Mouse (Mus musculus) hindbrain, embryonic 11.5 days (tissue): ENCODE data around the gene Ccdc81. TPM values are rescaled to one million over a fixed set of nuclear protein-coding genes. Genes with fewer than 3 reads are reported as not detected.
A peak's percentile ranks its signal among the peaks of the same experiment; 100 is the strongest.

Experiments
- ATAC-seq: fragments of 200-750 bp; cut with Nextera tagmentation; 2 replicates; pipeline ENCODE4 v1.8.0; 2017; ENCODE audit warnings: mild to moderate bottlenecking, moderate TSS enrichment, moderate library complexity; ENCODE audit not compliant: low FRiP score
- DNase-seq: peaks from one replicate; pipeline ENCODE4 v3.0.0-alpha.2; 2015; ENCODE audit warnings: low spot score
- H3K27ac ChIP-seq: fragments of 300-500 bp; sonication (generic); 2 replicates; pipeline ENCODE4 v1.5.1; 2014; ENCODE audit warnings: mild to moderate bottlenecking, low read depth, low read length
- H3K27me3 ChIP-seq: fragments of 300-500 bp; sonication (generic); 2 replicates; pipeline ENCODE4 v1.6.1; 2014; ENCODE audit warnings: mild to moderate bottlenecking, low read length, moderate library complexity, mixed read lengths; ENCODE audit not compliant: control insufficient read depth, insufficient read depth
- H3K36me3 ChIP-seq: fragments of 300-500 bp; sonication (generic); 2 replicates; pipeline ENCODE4 v1.6.1; 2014; ENCODE audit warnings: mild to moderate bottlenecking, low read length, moderate library complexity, mixed read lengths; ENCODE audit not compliant: control insufficient read depth, insufficient read depth
- H3K4me1 ChIP-seq: fragments of 300-500 bp; sonication (generic); replicated peaks from 2 replicates; pipeline ENCODE4 v1.6.1; 2014; ENCODE audit warnings: low read length, mixed read lengths; ENCODE audit not compliant: control insufficient read depth, insufficient read depth
- H3K4me2 ChIP-seq: fragments of 300-500 bp; sonication (generic); replicated peaks from 2 replicates; pipeline ENCODE4 v1.6.1; 2014; ENCODE audit warnings: mild to moderate bottlenecking, low read depth, low read length
- H3K4me3 ChIP-seq: fragments of 300-500 bp; sonication (generic); 2 replicates; pipeline ENCODE4 v1.5.1; 2014; ENCODE audit warnings: low read depth, low read length
- H3K9ac ChIP-seq: fragments of 300-500 bp; sonication (generic); 2 replicates; pipeline ENCODE4 v1.6.1; 2014; ENCODE audit warnings: low read depth, low read length
- H3K9me3 ChIP-seq: fragments of 300-500 bp; sonication (generic); 2 replicates; pipeline ENCODE4 v1.6.1; 2016; ENCODE audit warnings: low read length; ENCODE audit not compliant: control insufficient read depth
- WGBS: fragments of 180-500 bp; shearing (Covaris S2); extraction: QIAGEN DNeasy Blood & Tissue Kit; methylation state at CpG from one replicate; pipeline ENCODE4 v1.1.7; 2014; 5-methylcytosine and 5-hydroxymethylcytosine counted together
- polyA plus RNA-seq: library from polyadenylated mRNA; unstranded; fragments of >200 nt; fragmentation: Nextera tagmentation; extraction: Ambion mirVana; gene quantifications from 2 replicates; pipeline ENCODE4 v1.2.1, GENCODE M21; 2014

Gene Ccdc81
- polyA plus RNA-seq, 1 experiment from 2014 or later: 0.36 TPM

DNA sequence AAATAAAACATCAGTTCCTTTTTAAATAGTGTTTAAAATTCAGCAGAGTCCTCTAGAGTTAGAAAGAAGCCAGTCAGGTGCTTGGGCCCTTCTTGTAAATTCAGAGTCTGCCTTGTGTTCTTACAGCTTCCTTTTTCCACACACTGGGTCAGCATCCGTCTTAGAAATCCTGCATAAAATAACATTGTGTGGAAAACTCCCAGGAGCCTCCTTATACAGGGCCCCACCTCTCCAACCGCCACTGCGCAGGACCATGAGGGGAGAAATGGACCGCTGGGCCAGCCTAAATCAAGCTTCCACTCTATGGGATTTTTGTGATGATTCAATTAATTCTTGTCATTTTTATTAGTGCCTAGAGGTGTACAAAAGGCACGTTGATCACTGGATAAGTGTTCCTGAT lies 12.0 kb downstream of the Ccdc81 start:
- 83% methylated on average over 5 of the region's 5 CpGs for WGBS
- no peak overlapping the region for H3K9ac ChIP-seq
- ATAC-seq (no peak), DNase-seq (no peak)
- no peak overlapping the region for H3K27ac ChIP-seq
- no peaks in the 10 kb centered on the region for H3K27me3 ChIP-seq
- H3K9me3 ChIP-seq: no peaks in the 10 kb centered on the region
- no peaks in the 10 kb centered on the region for H3K36me3 ChIP-seq
- H3K4me1 ChIP-seq: no peaks in the 10 kb centered on the region
- H3K4me3 ChIP-seq: no peak overlapping the region
- no peak overlapping the region for H3K4me2 ChIP-seq

DNA sequence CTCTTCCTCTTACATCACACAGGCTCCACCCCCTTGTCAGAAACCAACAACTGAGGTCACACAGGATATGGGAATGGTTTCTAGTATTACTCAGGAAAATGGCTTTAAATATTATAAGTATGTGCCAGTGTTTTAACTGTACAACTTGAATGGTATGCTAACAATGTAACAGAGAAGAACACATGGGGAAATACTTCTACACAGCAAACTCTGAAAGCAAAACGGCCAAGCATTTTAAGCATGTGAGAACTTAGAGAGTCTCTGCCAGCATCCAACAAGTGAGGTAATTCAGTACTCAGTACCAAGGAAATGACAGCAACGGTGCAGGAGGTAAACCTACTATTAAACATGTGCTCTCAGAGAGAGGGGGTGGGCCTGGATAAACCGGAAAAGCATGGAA lies 18.9 kb downstream of the Ccdc81 start:
- no peak overlapping the region for H3K4me2 ChIP-seq
- no peak overlapping the region for H3K27ac ChIP-seq
- no peaks in the 10 kb centered on the region for H3K27me3 ChIP-seq
- H3K36me3 ChIP-seq: no peaks in the 10 kb centered on the region
- no peaks in the 10 kb centered on the region for H3K4me1 ChIP-seq
- H3K9ac ChIP-seq: no peak overlapping the region
- no peaks in the 10 kb centered on the region for H3K9me3 ChIP-seq
- WGBS: 82% methylated on average over 3 of the region's 3 CpGs
- ATAC-seq (no peak), DNase-seq (no peak)
- no peak overlapping the region for H3K4me3 ChIP-seq

DNA sequence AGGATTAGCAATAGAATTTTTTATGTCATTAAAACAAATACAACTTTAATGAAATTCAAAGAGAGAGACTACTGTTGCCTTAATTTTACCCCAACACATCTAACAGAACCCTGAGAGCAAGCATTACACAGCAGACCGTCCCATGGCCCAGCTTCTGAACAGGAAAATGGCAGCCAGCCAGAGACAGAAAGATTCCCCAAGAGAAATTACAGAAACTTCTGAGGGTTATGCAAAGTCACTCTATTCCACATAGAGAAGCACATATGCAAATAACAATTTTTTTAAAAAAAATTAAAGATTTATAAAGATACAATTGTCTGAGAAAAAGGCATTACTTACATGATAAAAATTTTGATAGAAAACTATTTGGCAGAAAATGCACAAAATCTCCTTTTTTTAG lies 23.7 kb downstream of the Ccdc81 start:
- Histone ChIP-seq H3K9me3 (no peaks in the 10 kb centered on the region), H3K4me2 (no peak overlapping the region), H3K27ac (no peak overlapping the region)

GRCm38 (mm10) chr7:89867221-89867620 lies 36.2 kb downstream of the Ccdc81 start:
- H3K27ac ChIP-seq: no peak overlapping the region
- DNase-seq (no peak), ATAC-seq (no peak)
- H3K27me3 ChIP-seq: no peaks in the 10 kb centered on the region
- no peaks in the 10 kb centered on the region for H3K4me1 ChIP-seq
- H3K9ac ChIP-seq: no peak overlapping the region
- H3K9me3 ChIP-seq: no peaks in the 10 kb centered on the region
- no peak overlapping the region for H3K4me2 ChIP-seq
- 78% methylated on average over 5 of the region's 5 CpGs for WGBS
- H3K4me3 ChIP-seq: no peak overlapping the region
- H3K36me3 ChIP-seq: no peaks in the 10 kb centered on the region

More for the DNA sequence above, 23.7 kb downstream of the Ccdc81 start:
- Histone ChIP-seq H3K27me3 (no peaks in the 10 kb centered on the region), H3K9ac (no peak overlapping the region), H3K36me3 (no peaks in the 10 kb centered on the region), H3K4me1 (no peaks in the 10 kb centered on the region), H3K4me3 (no peak overlapping the region)
- DNase-seq (no peak), ATAC-seq (no peak)
- 85% methylated on average over 1 of the region's 1 CpGs for WGBS

DNA sequence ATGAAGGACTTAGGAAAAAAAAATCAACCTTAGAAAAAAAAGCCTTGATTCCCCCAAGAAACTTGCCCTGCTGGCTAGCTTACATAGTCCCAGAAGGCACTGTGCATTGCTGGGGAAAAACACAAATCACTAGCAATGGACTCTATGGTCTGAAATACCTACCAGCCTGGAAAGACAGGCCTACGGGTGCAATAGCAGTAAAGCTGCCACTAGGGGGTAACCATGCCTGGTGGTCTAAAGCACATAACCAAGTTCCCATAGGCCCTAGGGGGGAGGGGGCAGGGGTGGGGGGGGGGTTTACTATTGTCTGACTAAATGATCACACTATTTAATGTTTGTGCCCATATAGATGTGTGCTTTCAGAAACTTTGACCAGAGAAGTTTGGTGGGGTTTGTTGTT lies 38.7 kb downstream of the Ccdc81 start:
- H3K27me3 ChIP-seq: no peaks in the 10 kb centered on the region
- no peak overlapping the region for H3K9ac ChIP-seq
- no peak overlapping the region for H3K4me3 ChIP-seq
- no peaks in the 10 kb centered on the region for H3K9me3 ChIP-seq
- H3K4me1 ChIP-seq: no peaks in the 10 kb centered on the region
- no peak overlapping the region for H3K4me2 ChIP-seq
- H3K36me3 ChIP-seq: no peaks in the 10 kb centered on the region
- H3K27ac ChIP-seq: no peak overlapping the region
- WGBS: 96% methylated on average over 1 of the region's 1 CpGs
- no peak for DNase-seq
- ATAC-seq: no peak

DNA sequence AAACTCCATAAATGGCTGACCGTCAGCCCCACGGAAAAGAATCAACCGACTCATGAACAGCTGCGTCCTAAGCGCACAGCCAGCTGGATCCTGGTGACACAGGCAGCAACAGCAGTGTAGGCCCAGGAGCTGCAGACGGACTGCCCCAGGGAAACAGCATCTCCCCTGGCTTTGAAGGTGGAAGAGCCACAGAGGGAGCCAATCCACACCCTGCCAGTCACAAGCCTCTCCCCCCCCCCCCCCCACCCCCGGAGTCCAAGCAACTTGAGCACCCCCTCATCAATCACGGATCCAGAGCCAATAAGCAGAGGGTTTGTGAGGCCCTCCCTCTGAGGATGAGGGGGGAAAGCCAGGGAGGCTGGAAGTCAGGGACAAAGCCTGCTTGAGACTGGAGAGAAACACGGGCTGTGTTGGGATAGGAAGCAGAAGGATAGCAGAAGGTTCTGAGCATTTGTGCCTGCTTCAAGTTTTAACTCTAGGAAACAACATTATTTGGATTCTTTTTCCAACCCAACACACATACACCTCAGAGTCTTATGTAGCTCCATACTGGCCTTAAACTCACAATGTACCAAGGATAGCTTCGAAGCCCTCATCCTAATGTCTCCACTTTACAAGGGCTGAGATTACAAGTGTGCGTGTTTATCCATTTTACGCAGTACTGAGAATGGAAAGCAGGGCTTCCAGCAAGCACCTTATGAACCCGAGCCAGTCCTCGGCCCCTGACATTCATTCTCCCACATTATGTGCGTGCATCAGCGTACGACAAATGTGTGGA lies 46.8 kb downstream of the Ccdc81 start:
- no peaks in the 10 kb centered on the region for H3K27me3 ChIP-seq
- no peak overlapping the region for H3K4me3 ChIP-seq
- H3K27ac ChIP-seq: no peak overlapping the region
- no peaks in the 10 kb centered on the region for H3K36me3 ChIP-seq
- H3K9ac ChIP-seq: no peak overlapping the region
- H3K9me3 ChIP-seq: no peaks in the 10 kb centered on the region
- peaks cover 3% of the 10 kb centered on the region; the same call in 1 of the 2 replicates for H3K4me1 ChIP-seq
- H3K4me2 ChIP-seq: no peak overlapping the region
- ATAC-seq (peak; percentile 94), DNase-seq (peak; percentile 54)
- whole genome bisulfite sequencing: 50% methylated on average over 16 of the region's 17 CpGs

DNA sequence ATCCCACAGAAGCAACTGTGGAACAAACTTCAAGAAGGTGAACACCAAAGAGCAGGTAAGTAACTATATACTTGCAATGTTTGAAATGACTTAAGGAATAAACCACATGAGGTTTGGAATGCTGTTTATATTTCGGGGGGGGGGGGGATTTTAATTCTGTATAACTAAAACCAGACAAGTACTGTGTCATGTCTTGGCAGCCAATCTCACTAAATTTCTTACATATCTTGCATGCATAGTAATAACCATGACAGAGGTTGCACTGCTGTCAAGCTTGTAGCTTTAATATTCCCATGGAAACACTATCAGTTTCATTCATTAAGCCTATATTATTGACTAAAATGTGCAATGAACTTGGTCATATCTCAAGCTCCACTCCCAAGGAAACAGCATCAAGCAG lies 48.2 kb downstream of the Ccdc81 start:
- no peak overlapping the region for H3K4me2 ChIP-seq
- no peak for ATAC-seq
- 73% methylated on average over 1 of the region's 1 CpGs for WGBS
- no peak for DNase-seq
- H3K4me3 ChIP-seq: no peak overlapping the region
- no peaks in the 10 kb centered on the region for H3K36me3 ChIP-seq
- H3K27me3 ChIP-seq: no peaks in the 10 kb centered on the region
- no peaks in the 10 kb centered on the region for H3K9me3 ChIP-seq
- H3K4me1 ChIP-seq: peaks cover 3% of the 10 kb centered on the region; the same call in 1 of the 2 replicates
- no peak overlapping the region for H3K27ac ChIP-seq
- H3K9ac ChIP-seq: no peak overlapping the region

- DNase-seq (no peak), ATAC-seq (no peak)
- H3K4me1 ChIP-seq: peaks cover 3% of the 10 kb centered on the region; the same call in 1 of the 2 replicates
- H3K4me3 ChIP-seq: no peak overlapping the region
- no peak overlapping the region for H3K9ac ChIP-seq
- H3K36me3 ChIP-seq: no peaks in the 10 kb centered on the region
- WGBS: 86% methylated on average over 5 of the region's 5 CpGs
- H3K27ac ChIP-seq: no peak overlapping the region
- H3K4me2 ChIP-seq: no peak overlapping the region
- no peaks in the 10 kb centered on the region for H3K9me3 ChIP-seq
- no peaks in the 10 kb centered on the region for H3K27me3 ChIP-seq
Measured at GRCm38 (mm10) chr7:89853131-89853530, 50.3 kb downstream of the Ccdc81 start.
